Mouse (Mus musculus) MEL (cell line): ENCODE measurements around the gene Mylk4. TPM values are rescaled to one million over a fixed set of nuclear protein-coding genes. Genes with fewer than 3 reads are reported as not detected.

ENCODE experiments used
- DNase-seq: peaks from one replicate; pipeline ENCODE4 v3.0.0; 2011; ENCODE audit warnings: low read depth, low spot score
- H3K27ac ChIP-seq: 2 replicates; pipeline ENCODE4 v1.5.1; 2012; ENCODE audit warnings: low read depth, mild to moderate bottlenecking, control low read depth, low read length, moderate library complexity; ENCODE audit not compliant: control insufficient read depth
- H3K27me3 ChIP-seq, 2 experiments: fragments of 150-350 bp in 1 of 2; sonication (generic) in 1 of 2; 2 replicates each; pipeline ENCODE4 v1.6.1; 2012; ENCODE audit warnings: low read length in 2 of 2, mild to moderate bottlenecking in 2 of 2, improper control_type of control experiment in 1 of 2, moderate library complexity in 1 of 2; ENCODE audit not compliant: insufficient read depth in 2 of 2, control insufficient read depth in 1 of 2
- H3K36me3 ChIP-seq, 2 experiments: 2 replicates each; pipeline ENCODE4 v1.6.1; 2012 to 2014; ENCODE audit warnings: low read length in 2 of 2, improper control_type of control experiment in 1 of 2, inconsistent platforms in 1 of 2, mild to moderate bottlenecking in 1 of 2; ENCODE audit not compliant: insufficient read depth in 2 of 2, control insufficient read depth in 1 of 2
- H3K4me1 ChIP-seq, 2 experiments: fragments of 150-350 bp in 1 of 2; sonication (generic) in 1 of 2; 2 replicates each; pipeline ENCODE4 v1.6.1; 2012; ENCODE audit warnings: low read length in 2 of 2, improper control_type of control experiment in 1 of 2, mild to moderate bottlenecking in 1 of 2; ENCODE audit not compliant: insufficient read depth in 2 of 2, control insufficient read depth in 1 of 2
- H3K4me3 ChIP-seq, 2 experiments: fragments of 150-350 bp in 1 of 2; sonication (generic) in 1 of 2; 2 replicates each; pipeline ENCODE4 v1.5.1; 2012; ENCODE audit warnings: low read depth in 2 of 2, low read length in 2 of 2, mild to moderate bottlenecking in 2 of 2, moderate library complexity in 2 of 2, control low read depth in 1 of 2, improper control_type of control experiment in 1 of 2; ENCODE audit not compliant: control insufficient read depth in 1 of 2, insufficient read depth in 1 of 2
- H3K79me2 ChIP-seq: 2 replicates; pipeline ENCODE4 v1.6.1; 2012; ENCODE audit warnings: mild to moderate bottlenecking, low read length, moderate library complexity; ENCODE audit not compliant: control insufficient read depth, poor library complexity, insufficient read depth
- H3K9ac ChIP-seq: 2 replicates; pipeline ENCODE4 v1.6.1; 2012; ENCODE audit warnings: low read depth, mild to moderate bottlenecking, control low read depth, low read length, moderate library complexity; ENCODE audit not compliant: control insufficient read depth, poor library complexity, severe bottlenecking
- H3K9me3 ChIP-seq: fragments of 150-350 bp; sonication (generic); replicated peaks from 2 replicates; pipeline ENCODE4 v1.6.1; 2012; ENCODE audit warnings: mild to moderate bottlenecking, low read length, improper control_type of control experiment, moderate library complexity; ENCODE audit not compliant: insufficient read depth
- BHLHE40 ChIP-seq: IDR thresholded peaks from 2 replicates; pipeline ENCODE4 v1.6.1; 2012; ENCODE audit warnings: low read depth, mild to moderate bottlenecking, inconsistent platforms, low read length, improper control_type of control experiment, borderline replicate concordance
- CHD1 ChIP-seq: IDR thresholded peaks from 2 replicates; pipeline ENCODE4 v1.6.1; 2012; ENCODE audit warnings: low read depth, mild to moderate bottlenecking, inconsistent platforms, low read length, improper control_type of control experiment
- CHD2 ChIP-seq: IDR thresholded peaks from 2 replicates; pipeline ENCODE4 v1.6.1; 2011; ENCODE audit warnings: low read length, improper control_type of control experiment
- CTCF ChIP-seq, 3 experiments: IDR thresholded peaks in 2 of 3; conservative IDR thresholded peaks in 1 of 3; 2 replicates each; pipeline ENCODE4 v1.5.1; 2011 to 2012; ENCODE audit warnings: low read length in 3 of 3, low read depth in 2 of 3, mild to moderate bottlenecking in 2 of 3, improper control_type of control experiment in 1 of 3, inconsistent platforms in 1 of 3, mixed read lengths in 1 of 3, moderate library complexity in 1 of 3; ENCODE audit not compliant: control insufficient read depth in 1 of 3, insufficient read depth in 1 of 3, poor library complexity in 1 of 3, severe bottlenecking in 1 of 3
- ELF1 ChIP-seq: IDR thresholded peaks from 2 replicates; pipeline ENCODE4 v1.6.1; 2014; ENCODE audit warnings: low read depth, mild to moderate bottlenecking, inconsistent platforms, low read length, improper control_type of control experiment, moderate library complexity
- ETS1 ChIP-seq: IDR thresholded peaks from 2 replicates; pipeline ENCODE4 v1.6.1; 2012; ENCODE audit warnings: low read depth, mild to moderate bottlenecking, inconsistent platforms, low read length, improper control_type of control experiment, moderate library complexity
- JUND ChIP-seq: IDR thresholded peaks from 2 replicates; pipeline ENCODE4 v1.6.1; 2011; ENCODE audit warnings: low read depth, mild to moderate bottlenecking, improper control_type of control experiment, low read length
- MEF2A ChIP-seq: IDR thresholded peaks from 2 replicates; pipeline ENCODE4 v1.6.1; 2014; ENCODE audit warnings: low read depth, mild to moderate bottlenecking, inconsistent platforms, low read length, improper control_type of control experiment; ENCODE audit not compliant: poor library complexity, insufficient replicate concordance, severe bottlenecking; ENCODE audit errors: extremely low read depth
- MXI1 ChIP-seq: IDR thresholded peaks from 2 replicates; pipeline ENCODE4 v1.6.1; 2011; ENCODE audit warnings: mild to moderate bottlenecking, low read depth, low read length, improper control_type of control experiment
- NELFE ChIP-seq: IDR thresholded peaks from 2 replicates; pipeline ENCODE4 v1.6.1; 2011; ENCODE audit warnings: low read depth, low read length, improper control_type of control experiment
- POLR2A ChIP-seq, 2 experiments: IDR thresholded peaks; 2 replicates each; pipeline ENCODE4 v1.6.1; 2011 to 2012; ENCODE audit warnings: low read length in 2 of 2, mild to moderate bottlenecking in 2 of 2, control low read depth in 1 of 2, improper control_type of control experiment in 1 of 2, low read depth in 1 of 2, moderate library complexity in 1 of 2; ENCODE audit not compliant: control insufficient read depth in 1 of 2, insufficient read depth in 1 of 2, poor library complexity in 1 of 2
- RAD21 ChIP-seq: IDR thresholded peaks from 2 replicates; pipeline ENCODE4 v1.6.1; 2011; ENCODE audit warnings: mild to moderate bottlenecking, low read depth, low read length, improper control_type of control experiment
- SIN3A ChIP-seq: IDR thresholded peaks from 2 replicates; pipeline ENCODE4 v1.6.1; 2012; ENCODE audit warnings: low read length, improper control_type of control experiment, inconsistent platforms
- SMC3 ChIP-seq: IDR thresholded peaks from 2 replicates; pipeline ENCODE4 v1.6.1; 2011; ENCODE audit warnings: low read depth, low read length, improper control_type of control experiment
- TBP ChIP-seq: IDR thresholded peaks from 2 replicates; pipeline ENCODE4 v1.8.0; 2011; ENCODE audit warnings: low read depth, low read length, improper control_type of control experiment
- TCF12 ChIP-seq: IDR thresholded peaks from 2 replicates; pipeline ENCODE4 v1.6.1; 2014; ENCODE audit warnings: low read depth, mild to moderate bottlenecking, inconsistent platforms, low read length, improper control_type of control experiment, moderate library complexity
- USF2 ChIP-seq, 2 experiments: IDR thresholded peaks; 2 replicates each; pipeline ENCODE4 v1.6.1; 2011 to 2012; ENCODE audit warnings: improper control_type of control experiment in 2 of 2, low read length in 2 of 2, borderline replicate concordance in 1 of 2, inconsistent platforms in 1 of 2, low read depth in 1 of 2, mild to moderate bottlenecking in 1 of 2; ENCODE audit not compliant: insufficient read depth in 1 of 2
- ZKSCAN1 ChIP-seq: IDR thresholded peaks from 2 replicates; pipeline ENCODE4 v1.6.1; 2012; ENCODE audit warnings: low read depth, mild to moderate bottlenecking, inconsistent platforms, low read length, improper control_type of control experiment, moderate library complexity
- polyA plus RNA-seq, 2 experiments: library from polyadenylated mRNA; stranded (reverse) in 1 of 2; unstranded in 1 of 2; fragments of >175 nt in 1 of 2; fragments of >200 nt in 1 of 2; gene quantifications; 2 replicates each; pipeline versions ENCODE4 v1.2.1 to v1.2.4; 2012; ENCODE audit warnings: low replicate concordance in 2 of 2, low read depth in 1 of 2; ENCODE audit not compliant: insufficient read length in 2 of 2, insufficient read depth in 1 of 2, missing spikeins in 1 of 2
- total RNA-seq: library from RNA; depleted of rRNA; stranded (reverse); fragments of 300-350 nt; gene quantifications from 2 replicates; pipeline ENCODE4 v1.2.3, GENCODE M21; 2012

The Mylk4 gene
- total and polyA plus RNA-seq, 3 experiments: not detected

DNA sequence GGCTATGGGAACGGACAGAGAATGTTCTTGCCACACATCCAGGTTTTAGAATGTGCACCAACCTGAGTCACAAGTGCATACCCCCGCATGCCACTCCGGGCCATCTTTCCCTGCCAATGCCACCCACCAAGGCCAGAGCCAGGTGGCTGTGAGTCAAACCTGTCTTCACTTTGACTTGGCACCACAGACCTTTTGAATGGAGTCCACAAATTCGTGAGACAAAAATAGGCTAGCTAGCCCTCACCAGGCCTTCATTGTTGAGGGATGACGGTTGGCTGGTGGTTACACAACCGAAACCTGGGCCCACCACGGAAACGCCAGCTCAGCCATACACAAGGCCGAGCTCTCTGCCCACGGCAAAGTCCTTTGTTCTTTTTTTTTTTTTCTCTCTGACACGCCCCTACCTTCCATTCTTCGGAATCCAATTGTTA, 103.6 kb downstream of the Mylk4 start:
- Histone ChIP-seq H3K4me3 (no peak overlapping the region), H3K36me3 (no peaks in the 10 kb centered on the region), H3K27me3 (no peaks in the 10 kb centered on the region), H3K79me2 (no peaks in the 10 kb centered on the region), H3K9ac (no peak overlapping the region), H3K4me1 (no peaks in the 10 kb centered on the region), H3K9me3 (no peaks in the 10 kb centered on the region), H3K27ac (no peak overlapping the region)
- DNase-seq: no peak
- TF ChIP-seq MEF2A (no peak), NELFE (no peak), CHD2 (no peak), POLR2A (IDR thresholded peaks at IDR 0.05; ENCODE audit: control insufficient read depth in 1 of 2, insufficient read depth in 1 of 2, low read depth in 1 of 2, low read length in 2 of 2, poor library complexity in 1 of 2) (no peak), CHD1 (no peak), BHLHE40 (no peak), RAD21 (no peak), SIN3A (no peak), MXI1 (no peak), TCF12 (no peak), CTCF (IDR thresholded peaks at IDR 0.05 in 2 of 3, conservative IDR thresholded peaks at IDR 0.05 in 1 of 3; ENCODE audit: control insufficient read depth in 1 of 3, insufficient read depth in 1 of 3, low read depth in 2 of 3, low read length in 3 of 3, poor library complexity in 1 of 3, severe bottlenecking in 1 of 3) (no peak), TBP (no peak), USF2 (IDR thresholded peaks at IDR 0.05; ENCODE audit: borderline replicate concordance in 1 of 2, insufficient read depth in 1 of 2, low read depth in 1 of 2, low read length in 2 of 2) (no peak), ELF1 (no peak)

GRCm38 (mm10) chr13:32678998-32679397, 104.8 kb downstream of the Mylk4 start:
- no peaks in the 10 kb centered on the region for H3K79me2 ChIP-seq
- no peak overlapping the region for H3K9ac ChIP-seq
- no peak overlapping the region for H3K4me3 ChIP-seq
- no peaks in the 10 kb centered on the region for H3K36me3 ChIP-seq
- no peak for DNase-seq
- no peak overlapping the region for H3K27ac ChIP-seq
- TF ChIP-seq JUND (no peak), TCF12 (no peak), ZKSCAN1 (no peak), SMC3 (no peak), MEF2A (no peak), ETS1 (no peak), ELF1 (no peak), TBP (no peak)
- TF ChIP-seq, all 39 proteins: peak for 0
- no peaks in the 10 kb centered on the region for H3K9me3 ChIP-seq
- H3K4me1 ChIP-seq: no peaks in the 10 kb centered on the region
- H3K27me3 ChIP-seq: no peaks in the 10 kb centered on the region; a peak in 1 of 4 replicates
